Mouse (Mus musculus) thymus, adult 2 months (tissue): ENCODE data around the gene Cited2. TPM values are rescaled to one million over a fixed set of nuclear protein-coding genes. Genes with fewer than 3 reads are reported as not detected.

ENCODE experiments used
- DNase-seq: peaks from one replicate; pipeline ENCODE4 v3.0.0; 2021
- H3K27ac ChIP-seq: fragments of 200-500 bp; 2 replicates; pipeline ENCODE4 v1.5.1; 2012; ENCODE audit warnings: low read length, control low read depth; ENCODE audit not compliant: control insufficient read depth, insufficient read depth
- H3K27me3 ChIP-seq: fragments of 200-500 bp; 2 replicates; pipeline ENCODE4 v1.6.1; 2012; ENCODE audit warnings: mild to moderate bottlenecking, low read length, moderate library complexity, mixed read lengths; ENCODE audit not compliant: control insufficient read depth, insufficient read depth
- H3K36me3 ChIP-seq: fragments of 200-500 bp; 2 replicates; pipeline ENCODE4 v1.6.1; 2012; ENCODE audit warnings: mild to moderate bottlenecking, low read length, moderate library complexity; ENCODE audit not compliant: control insufficient read depth, insufficient read depth
- H3K4me1 ChIP-seq: fragments of 200-500 bp; replicated peaks from 2 replicates; pipeline ENCODE4 v1.6.1; 2012; ENCODE audit warnings: low read length; ENCODE audit not compliant: control insufficient read depth, insufficient read depth
- H3K4me3 ChIP-seq: fragments of 200-500 bp; 2 replicates; pipeline ENCODE4 v1.5.1; 2012; ENCODE audit warnings: mild to moderate bottlenecking, low read length, control low read depth, moderate library complexity; ENCODE audit not compliant: control insufficient read depth, insufficient read depth
- CTCF ChIP-seq: fragments of 200-500 bp; IDR thresholded peaks from 2 replicates; pipeline ENCODE4 v1.5.1; 2012; ENCODE audit warnings: mild to moderate bottlenecking, control low read depth, low read length, moderate library complexity, borderline replicate concordance; ENCODE audit not compliant: control insufficient read depth, poor library complexity, insufficient read depth; ENCODE audit errors: extremely low read depth
- POLR2A ChIP-seq: fragments of 200-500 bp; IDR thresholded peaks from 2 replicates; pipeline ENCODE4 v1.6.1; 2012; ENCODE audit warnings: mild to moderate bottlenecking, low read length, control low read depth, moderate library complexity; ENCODE audit not compliant: control insufficient read depth, poor library complexity, insufficient read depth; ENCODE audit errors: extremely low read depth
- WGBS: fragments of 180-500 bp; shearing (Covaris S2); methylation state at CpG from one replicate; pipeline ENCODE4 v1.1.7; 2018; 5-methylcytosine and 5-hydroxymethylcytosine counted together
- polyA plus RNA-seq: library from polyadenylated mRNA; depleted of rRNA; stranded (reverse); fragments of >200 nt; gene quantifications from 2 replicates; pipeline ENCODE4 v1.2.3, GENCODE M21; 2012; rRNA removed

The Cited2 gene
- polyA plus RNA-seq, 1 experiment = 42.8 TPM

- DNase-seq = no peak
- 90% methylated on average over 3 of the region's 3 CpGs for WGBS
- H3K27me3 ChIP-seq = no peaks in the 10 kb centered on the region
- no peak overlapping the region for H3K4me3 ChIP-seq
- no peak for TF ChIP-seq POLR2A
- peaks cover 6% of the 10 kb centered on the region for H3K4me1 ChIP-seq
- no peaks in the 10 kb centered on the region for H3K36me3 ChIP-seq
- H3K27ac ChIP-seq = no peak overlapping the region
These were observed 51.3 kb downstream of the Cited2 start for GRCm38 (mm10) chr10:17774366-17774765.

GRCm38 (mm10) chr10:17775079-17775478, 52.1 kb downstream of the Cited2 start:
- no peak overlapping the region for H3K4me3 ChIP-seq
- no peaks in the 10 kb centered on the region for H3K27me3 ChIP-seq
- no peak overlapping the region for H3K27ac ChIP-seq
- no peaks in the 10 kb centered on the region for H3K36me3 ChIP-seq
- DNase-seq = peak; percentile 8
- H3K4me1 ChIP-seq = peaks cover 6% of the 10 kb centered on the region
- WGBS = 5% methylated on average over 4 of the region's 4 CpGs
- no peak for TF ChIP-seq CTCF
- TF ChIP-seq POLR2A = no peak

Other genes with a start within 250 kb of the Cited2 start
- 0.59 and 5.5 TPM in 2 replicates for gene Txlnb, start 73.0 kb downstream of the Cited2 start, polyA plus RNA-seq
- gene Heca, start 224.8 kb downstream of the Cited2 start, polyA plus RNA-seq = 34.0 and 37.9 TPM in 2 replicates